Mouse (Mus musculus): ENCODE data around the gene Mast3. TPM values are rescaled to one million over a fixed set of nuclear protein-coding genes. Genes with fewer than 3 reads are reported as not detected.
A peak's percentile ranks its signal among the peaks of the same experiment; 100 is the strongest.

The Mast3 gene
- polyA plus RNA-seq, 1 experiment from 2014 or later, result 9.8 TPM

DNA sequence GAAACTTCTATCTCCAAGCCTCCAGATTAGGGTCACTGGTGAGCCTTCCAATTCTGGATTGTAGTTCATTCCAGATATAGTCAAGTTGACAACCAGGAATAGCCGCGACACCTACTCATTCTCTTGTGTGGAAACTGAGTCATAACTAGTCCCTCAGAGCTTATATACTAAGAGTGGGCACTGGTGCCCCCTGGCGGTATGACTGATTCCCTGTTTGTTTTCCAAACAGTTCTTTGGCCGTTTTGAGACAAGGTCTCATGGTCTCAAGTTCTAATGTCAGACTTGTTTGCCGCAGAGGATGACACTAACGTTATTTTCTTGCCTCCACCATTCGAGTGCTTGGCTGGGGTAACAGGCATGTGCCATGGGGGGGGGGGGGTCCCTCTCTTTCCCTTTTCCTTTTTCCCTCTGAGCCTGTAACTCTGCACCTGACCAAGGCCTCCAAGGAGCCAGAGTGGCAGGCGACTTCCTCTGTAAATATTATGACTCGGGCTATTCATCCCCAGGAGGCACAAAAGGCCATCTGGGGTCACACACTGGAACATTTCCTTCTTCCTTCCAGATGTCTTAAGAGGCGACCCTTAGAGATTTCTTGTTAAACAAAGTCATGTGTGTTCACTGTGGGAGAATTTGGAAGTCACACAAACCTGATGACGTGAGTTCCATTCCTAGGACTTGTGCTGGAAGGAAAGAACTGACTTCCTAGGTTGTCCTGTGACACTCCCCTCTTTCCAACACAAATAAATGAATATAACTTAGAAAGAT lies 52.7 kb downstream of the Mast3 start:
- peaks cover 43% of the 10 kb centered on the region for H3K27me3 ChIP-seq (ENCODE audit: low read depth, poor library complexity, severe bottlenecking)
- H3K4me3 ChIP-seq, result no peak overlapping the region
- peaks cover 32% of the 10 kb centered on the region for H3K4me1 ChIP-seq
- 39% methylated on average over 11 of the region's 11 CpGs for WGBS
- peak; percentile 61 for DNase-seq (ENCODE audit: low spot score)
- H3K36me3 ChIP-seq, result peaks cover 12% of the 10 kb centered on the region
- H3K27ac ChIP-seq (replicated peaks), result no peak overlapping the region
- H3K9me3 ChIP-seq (replicated peaks), result no peaks in the 10 kb centered on the region

GRCm38 (mm10) chr8:70750128-70750680 lies 54.6 kb downstream of the Mast3 start:
- Histone ChIP-seq H3K4me1 (peaks cover 24% of the 10 kb centered on the region), H3K27me3 (ENCODE audit: low read depth, poor library complexity, severe bottlenecking) (peaks cover 50% of the 10 kb centered on the region), H3K36me3 (no peaks in the 10 kb centered on the region), H3K4me3 (0 out of 2 replicates have a peak overlapping the region, but pooled peaks have one; percentile 2), H3K27ac (replicated peaks) (no peak overlapping the region), H3K9me3 (replicated peaks) (no peaks in the 10 kb centered on the region)
- DNase-seq (ENCODE audit: low spot score), result no peak
- WGBS, result 88% methylated on average over 13 of the region's 13 CpGs

DNA sequence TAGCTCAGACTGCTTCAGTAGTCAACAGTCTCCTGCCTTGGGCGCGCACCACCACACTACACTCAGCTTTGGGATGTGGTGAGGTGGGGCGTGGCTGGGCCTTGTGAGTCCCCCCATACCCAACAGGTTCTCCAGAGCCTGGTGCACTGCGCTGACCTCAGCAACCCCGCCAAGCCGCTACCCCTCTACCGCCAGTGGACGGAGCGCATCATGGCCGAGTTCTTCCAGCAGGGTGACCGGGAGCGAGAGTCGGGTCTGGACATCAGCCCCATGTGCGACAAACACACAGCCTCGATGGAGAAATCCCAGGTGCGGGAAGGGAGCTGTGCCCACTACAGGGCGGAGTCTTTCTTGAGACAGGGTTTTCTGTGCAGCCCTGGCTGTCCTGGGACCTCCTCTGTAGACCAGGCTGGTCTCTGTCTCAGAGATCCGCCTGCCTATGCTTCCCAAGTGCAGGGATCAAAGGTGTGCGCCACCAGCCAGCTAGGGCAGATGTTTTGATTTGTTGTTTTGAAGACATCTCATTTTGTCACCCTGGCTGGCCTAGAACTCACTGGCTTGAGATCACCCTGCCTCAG lies 55.7 kb downstream of the Mast3 start:
- Histone ChIP-seq H3K27me3 (ENCODE audit: low read depth, poor library complexity, severe bottlenecking) (peaks cover 58% of the 10 kb centered on the region), H3K9me3 (replicated peaks) (no peaks in the 10 kb centered on the region), H3K4me1 (peaks cover 17% of the 10 kb centered on the region), H3K4me3 (no peak overlapping the region), H3K27ac (replicated peaks) (no peak overlapping the region), H3K36me3 (no peaks in the 10 kb centered on the region)
- 85% methylated on average over 19 of the region's 19 CpGs for WGBS
- DNase-seq (ENCODE audit: low spot score), result no peak

GRCm38 (mm10) chr8:70748246-70749096 lies 56.4 kb downstream of the Mast3 start:
- Histone ChIP-seq H3K36me3 (no peaks in the 10 kb centered on the region), H3K4me3 (no peak overlapping the region), H3K27me3 (ENCODE audit: low read depth, poor library complexity, severe bottlenecking) (peaks cover 65% of the 10 kb centered on the region), H3K27ac (replicated peaks) (no peak overlapping the region), H3K9me3 (replicated peaks) (no peaks in the 10 kb centered on the region), H3K4me1 (peaks cover 19% of the 10 kb centered on the region)
- 89% methylated on average over 23 of the region's 23 CpGs for WGBS
- DNase-seq (ENCODE audit: low spot score), result no peak

GRCm38 (mm10) chr8:70747211-70747890 lies 57.5 kb downstream of the Mast3 start:
- Histone ChIP-seq H3K4me3 (no peak overlapping the region), H3K36me3 (no peaks in the 10 kb centered on the region), H3K27me3 (ENCODE audit: low read depth, poor library complexity, severe bottlenecking) (peaks cover 71% of the 10 kb centered on the region), H3K27ac (replicated peaks) (no peak overlapping the region), H3K4me1 (peaks cover 20% of the 10 kb centered on the region), H3K9me3 (replicated peaks) (no peaks in the 10 kb centered on the region)
- 85% methylated on average over 18 of the region's 18 CpGs for WGBS
- no peak for DNase-seq (ENCODE audit: low spot score)

DNA sequence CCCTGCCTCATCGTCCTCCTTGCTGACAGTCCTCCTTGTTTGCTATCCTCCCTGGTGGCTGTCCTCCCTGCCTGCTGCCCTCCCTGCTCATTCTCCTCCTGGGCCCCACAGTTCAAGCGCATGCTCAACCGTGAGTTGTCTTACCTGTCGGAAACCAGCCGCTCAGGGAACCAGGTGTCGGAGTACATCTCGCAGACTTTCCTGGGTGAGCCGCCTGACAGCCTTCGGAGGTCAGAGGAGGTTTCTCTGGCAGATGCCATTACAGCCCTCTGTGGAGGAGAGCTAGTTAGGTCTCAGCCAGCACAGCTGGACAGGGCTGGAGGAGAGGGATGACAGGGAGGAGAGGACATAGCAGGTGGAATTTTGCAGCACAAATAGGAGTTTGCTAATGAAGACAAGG lies 58.2 kb downstream of the Mast3 start:
- Histone ChIP-seq H3K4me3 (no peak overlapping the region), H3K27ac (replicated peaks) (no peak overlapping the region), H3K4me1 (peaks cover 20% of the 10 kb centered on the region), H3K27me3 (ENCODE audit: low read depth, poor library complexity, severe bottlenecking) (peaks cover 78% of the 10 kb centered on the region), H3K9me3 (replicated peaks) (no peaks in the 10 kb centered on the region), H3K36me3 (no peaks in the 10 kb centered on the region)
- 81% methylated on average over 9 of the region's 9 CpGs for WGBS
- no peak for DNase-seq (ENCODE audit: low spot score)

DNA sequence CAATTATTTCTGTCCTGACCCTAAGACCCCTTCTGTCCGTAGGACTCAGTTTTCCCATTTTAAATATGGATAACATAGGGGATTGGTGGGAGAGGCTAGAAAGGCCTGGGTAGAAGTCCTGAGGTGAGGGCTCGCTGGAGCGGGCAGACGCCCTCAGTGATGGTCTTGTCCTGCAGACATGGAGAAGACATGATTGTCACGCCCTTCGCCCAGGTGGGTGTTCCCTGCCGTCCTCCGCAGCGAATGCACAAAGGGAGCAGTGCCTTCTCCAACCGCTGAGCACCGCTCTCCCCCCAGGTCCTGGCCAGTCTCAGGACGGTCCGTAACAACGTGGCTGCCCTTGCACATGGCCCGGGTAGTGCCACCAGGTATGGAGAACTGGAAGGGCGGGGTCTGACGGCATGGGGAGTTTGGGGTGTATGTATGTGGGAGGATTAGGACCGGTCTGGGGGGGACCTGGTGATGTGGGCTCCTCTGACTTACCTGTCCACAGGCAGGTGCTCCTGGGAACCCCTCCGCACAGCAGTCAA lies 59.1 kb downstream of the Mast3 start:
- H3K4me3 ChIP-seq, result no peak overlapping the region
- no peaks in the 10 kb centered on the region for H3K9me3 ChIP-seq (replicated peaks)
- DNase-seq (ENCODE audit: low spot score), result no peak
- H3K36me3 ChIP-seq, result no peaks in the 10 kb centered on the region
- no peak overlapping the region for H3K27ac ChIP-seq (replicated peaks)
- peaks cover 20% of the 10 kb centered on the region for H3K4me1 ChIP-seq
- WGBS, result 59% methylated on average over 19 of the region's 19 CpGs
- peaks cover 87% of the 10 kb centered on the region for H3K27me3 ChIP-seq (ENCODE audit: low read depth, poor library complexity, severe bottlenecking)

DNA sequence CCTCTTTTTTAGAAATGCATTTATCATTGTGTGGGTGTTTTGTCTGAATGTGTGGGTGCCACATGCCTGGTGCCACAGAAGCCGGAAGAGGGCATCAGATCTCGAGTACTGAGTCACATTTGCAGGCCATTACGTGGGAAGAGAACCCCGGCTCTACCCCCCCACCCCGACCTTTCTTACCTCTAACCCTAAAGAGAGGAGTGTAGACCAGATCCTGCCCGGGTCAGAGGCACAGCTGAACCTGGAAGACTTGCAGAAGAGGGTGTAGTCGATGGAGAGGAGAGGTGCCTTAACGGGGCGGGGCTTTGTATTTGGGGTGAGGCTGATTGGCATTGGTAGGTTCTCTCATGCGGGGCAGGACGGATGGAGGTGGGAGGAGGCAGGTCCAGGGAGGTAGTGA lies 60.0 kb downstream of the Mast3 start:
- WGBS, result 55% methylated on average over 11 of the region's 11 CpGs
- no peak for DNase-seq (ENCODE audit: low spot score)

DNA sequence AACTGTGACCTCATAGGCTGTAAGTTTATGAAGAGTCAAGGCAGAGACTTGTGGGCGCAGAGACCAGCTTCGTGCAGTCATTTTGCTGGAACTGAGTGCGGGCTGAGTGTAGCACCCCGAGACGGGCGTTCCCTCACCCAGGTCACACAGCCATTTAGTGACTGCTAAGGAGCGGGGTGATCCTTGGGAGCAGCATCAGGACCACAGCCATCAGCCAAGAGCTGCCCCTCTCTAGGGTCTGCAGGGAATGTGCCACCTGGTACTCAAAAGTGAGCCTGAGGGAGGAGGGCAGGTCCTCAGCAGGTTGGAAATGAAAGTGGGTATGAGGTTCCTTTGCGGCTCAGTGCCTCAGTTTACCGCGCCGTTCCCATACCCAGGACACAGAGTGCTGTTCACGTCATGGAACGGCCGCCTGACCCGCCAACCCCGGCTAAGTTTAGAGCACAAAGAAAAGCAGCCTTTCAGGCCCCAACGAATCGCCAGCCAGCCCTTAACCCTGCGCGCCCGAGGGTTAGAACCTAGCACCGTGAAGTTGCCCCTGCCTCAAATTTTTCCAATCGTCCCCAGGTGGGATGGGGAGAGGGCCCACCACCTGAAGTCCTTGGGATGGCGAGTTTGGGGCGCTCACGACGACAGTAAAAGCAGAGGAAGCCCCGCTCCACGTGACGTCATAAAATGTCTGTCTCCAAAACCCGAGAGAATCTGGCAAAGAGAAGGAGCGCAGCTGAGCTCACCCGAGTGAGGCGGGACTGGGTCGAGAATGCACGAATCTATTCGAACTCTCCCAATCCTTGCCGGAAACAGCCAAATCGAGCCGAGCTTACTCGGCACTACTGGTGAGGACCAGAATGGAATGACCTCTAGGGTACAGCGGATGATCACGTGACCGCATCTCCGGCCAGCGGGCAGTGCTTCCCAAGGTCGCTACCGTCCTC lies 60.9 kb downstream of the Mast3 start:
- Histone ChIP-seq H3K36me3 (no peaks in the 10 kb centered on the region), H3K4me3 (peak overlapping the region; percentile 50), H3K9me3 (replicated peaks) (no peaks in the 10 kb centered on the region), H3K27me3 (ENCODE audit: low read depth, poor library complexity, severe bottlenecking) (peaks cover 90% of the 10 kb centered on the region), H3K4me1 (peaks cover 20% of the 10 kb centered on the region), H3K27ac (replicated peaks) (peak overlapping the region; percentile 73)
- whole genome bisulfite sequencing, result 4% methylated on average over 48 of the region's 48 CpGs
- DNase-seq (ENCODE audit: low spot score), result peak; percentile 58

More for the DNA sequence above, 60.0 kb downstream of the Mast3 start:
- Histone ChIP-seq H3K36me3 (no peaks in the 10 kb centered on the region), H3K9me3 (replicated peaks) (no peaks in the 10 kb centered on the region), H3K4me3 (no peak overlapping the region), H3K27ac (replicated peaks) (no peak overlapping the region), H3K4me1 (peaks cover 20% of the 10 kb centered on the region), H3K27me3 (ENCODE audit: low read depth, poor library complexity, severe bottlenecking) (peaks cover 96% of the 10 kb centered on the region)

DNA sequence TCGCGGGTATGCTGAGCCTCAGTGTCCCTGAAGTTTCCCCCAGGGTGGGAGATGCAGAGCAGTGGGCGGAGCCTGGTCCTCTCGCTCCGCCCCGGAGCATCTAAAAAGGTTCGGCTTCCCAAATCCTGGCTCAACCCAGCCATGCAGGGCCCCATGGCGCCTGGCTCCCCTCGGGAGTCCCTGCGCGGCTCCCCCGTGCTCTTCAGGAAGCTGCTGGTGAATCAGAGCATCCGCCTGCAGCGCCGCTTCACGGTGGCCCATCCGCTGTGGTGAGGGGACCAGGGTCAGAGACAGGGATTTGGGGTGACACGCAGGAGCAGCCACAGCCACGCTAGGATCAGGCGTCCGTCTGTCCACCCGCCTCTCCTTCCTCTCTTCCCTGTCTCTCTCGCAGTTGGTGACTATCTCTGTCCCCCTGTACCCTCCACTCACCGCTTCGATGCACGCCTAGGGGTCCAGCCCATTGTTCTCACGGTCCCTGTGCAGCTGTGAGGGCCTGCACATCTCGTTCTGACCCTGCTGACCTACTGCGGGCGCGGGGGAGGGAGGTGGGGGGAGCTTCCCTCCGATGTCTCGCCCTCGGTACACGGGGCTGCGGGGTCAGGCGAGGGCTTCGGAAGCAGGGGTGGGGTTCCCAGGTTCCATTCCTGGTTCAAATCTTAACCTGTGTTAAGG lies 61.7 kb downstream of the Mast3 start:
- peak; percentile 41 for DNase-seq (ENCODE audit: low spot score)
- H3K27ac ChIP-seq (replicated peaks), result peak overlapping the region; percentile 73
- H3K36me3 ChIP-seq, result no peaks in the 10 kb centered on the region
- H3K4me3 ChIP-seq, result peak overlapping the region; percentile 50
- peaks cover 20% of the 10 kb centered on the region for H3K4me1 ChIP-seq
- no peaks in the 10 kb centered on the region for H3K9me3 ChIP-seq (replicated peaks)
- peaks cover 82% of the 10 kb centered on the region for H3K27me3 ChIP-seq (ENCODE audit: low read depth, poor library complexity, severe bottlenecking)
- 1% methylated on average over 38 of the region's 38 CpGs for WGBS

GRCm38 (mm10) chr8:70742176-70742575 lies 62.7 kb downstream of the Mast3 start:
- DNase-seq (ENCODE audit: low spot score), result no peak
- H3K9me3 ChIP-seq (replicated peaks), result no peaks in the 10 kb centered on the region
- peaks cover 20% of the 10 kb centered on the region for H3K4me1 ChIP-seq
- H3K36me3 ChIP-seq, result no peaks in the 10 kb centered on the region
- H3K27ac ChIP-seq (replicated peaks), result no peak overlapping the region
- no peak overlapping the region for H3K4me3 ChIP-seq
- WGBS, result 82% methylated on average over 11 of the region's 11 CpGs
- peaks cover 82% of the 10 kb centered on the region for H3K27me3 ChIP-seq (ENCODE audit: low read depth, poor library complexity, severe bottlenecking)
